Mouse (Mus musculus): ENCODE data around the gene Calm1.
"Not testable (repeated sequence)": the region's sequence is repeated elsewhere in the genome, so short reads cannot be mapped to it uniquely, and the experiment has no call there.

The Calm1 gene

GRCm38 (mm10) chr12:100198967-100199660, at the start of gene Calm1:
Calm1 (plus strand) TSS chr12:100199435.
- DNase-seq (ENCODE audit: low spot score in 2 of 2), result peak; percentile 84 to 87

GRCm38 (mm10) chr12:100152466-100152865, 46.8 kb upstream of the Calm1 start:
- peak in 1 of 2 experiments; percentile 50 for DNase-seq (ENCODE audit: low spot score in 2 of 2)

GRCm38 (mm10) chr12:100159261-100159975, 39.8 kb upstream of the Calm1 start, which contains the start of gene Nrde2:
Nrde2 (minus strand) TSS chr12:100159653.
- DNase-seq (ENCODE audit: low spot score in 2 of 2), result peak; percentile 85 to 92

GRCm38 (mm10) chr12:100164991-100165500, 34.2 kb upstream of the Calm1 start:
- no peak for DNase-seq (ENCODE audit: low spot score in 2 of 2)

- peak; percentile 52 to 60 for DNase-seq (ENCODE audit: low spot score in 2 of 2)
Measured at GRCm38 (mm10) chr12:100166177-100166576, 33.1 kb upstream of the Calm1 start.

- DNase-seq (ENCODE audit: low spot score in 2 of 2), result peak in 1 of 2 experiments; percentile 19
Measured at GRCm38 (mm10) chr12:100166939-100167338, 32.3 kb upstream of the Calm1 start.

GRCm38 (mm10) chr12:100167502-100167901, 31.7 kb upstream of the Calm1 start:
- no peak for DNase-seq (ENCODE audit: low spot score in 2 of 2)

- DNase-seq (ENCODE audit: low spot score in 2 of 2), result no peak
Measured at GRCm38 (mm10) chr12:100167931-100168871, 31.0 kb upstream of the Calm1 start.

GRCm38 (mm10) chr12:100172481-100172880, 26.8 kb upstream of the Calm1 start:
- DNase-seq (ENCODE audit: low spot score in 2 of 2), result no peak

GRCm38 (mm10) chr12:100176469-100177056, 22.7 kb upstream of the Calm1 start:
- no peak for DNase-seq (ENCODE audit: low spot score in 2 of 2)

- no peak for DNase-seq (ENCODE audit: low spot score in 2 of 2)
Measured at GRCm38 (mm10) chr12:100178898-100179440, 20.3 kb upstream of the Calm1 start.

- no peak for DNase-seq (ENCODE audit: low spot score in 2 of 2)
Measured at GRCm38 (mm10) chr12:100180802-100181201, 18.4 kb upstream of the Calm1 start.

GRCm38 (mm10) chr12:100182676-100183075, 16.6 kb upstream of the Calm1 start:
- no peak for DNase-seq (ENCODE audit: low spot score in 2 of 2)

GRCm38 (mm10) chr12:100183970-100184369, 15.3 kb upstream of the Calm1 start:
- DNase-seq (ENCODE audit: low spot score in 2 of 2), result no peak

- not testable (repeated sequence) for DNase-seq (ENCODE audit: low spot score in 2 of 2)
Measured at GRCm38 (mm10) chr12:100184976-100185375, 14.3 kb upstream of the Calm1 start.

- no peak for DNase-seq (ENCODE audit: low spot score in 2 of 2)
Measured at GRCm38 (mm10) chr12:100185897-100186296, 13.3 kb upstream of the Calm1 start.

GRCm38 (mm10) chr12:100186376-100186775, 12.9 kb upstream of the Calm1 start:
- no peak for DNase-seq (ENCODE audit: low spot score in 2 of 2)

GRCm38 (mm10) chr12:100187013-100187755, 12.1 kb upstream of the Calm1 start:
- DNase-seq (ENCODE audit: low spot score in 2 of 2), result peak; percentile 99

- DNase-seq (ENCODE audit: low spot score in 2 of 2), result no peak
Measured at GRCm38 (mm10) chr12:100187756-100188430, 11.3 kb upstream of the Calm1 start.

GRCm38 (mm10) chr12:100190802-100191201, 8.4 kb upstream of the Calm1 start:
- no peak for DNase-seq (ENCODE audit: low spot score in 2 of 2)
